Mouse (Mus musculus) brain, embryonic 14.5 days (tissue): ENCODE measurements around the gene Cacna1d.

ENCODE experiments used
- CTCF ChIP-seq: fragments of 200-500 bp; IDR thresholded peaks from 2 replicates; pipeline ENCODE4 v1.5.1; 2012; ENCODE audit warnings: inconsistent platforms, mild to moderate bottlenecking, moderate library complexity, borderline replicate concordance; ENCODE audit not compliant: insufficient read depth, insufficient read length; ENCODE audit errors: extremely low read depth
- POLR2A ChIP-seq: fragments of 200-500 bp; IDR thresholded peaks from 2 replicates; pipeline ENCODE4 v1.6.1; 2012; ENCODE audit warnings: mild to moderate bottlenecking, inconsistent platforms, borderline replicate concordance; ENCODE audit not compliant: poor library complexity, insufficient read depth, insufficient read length, severe bottlenecking; ENCODE audit errors: extremely low read depth

DNA sequence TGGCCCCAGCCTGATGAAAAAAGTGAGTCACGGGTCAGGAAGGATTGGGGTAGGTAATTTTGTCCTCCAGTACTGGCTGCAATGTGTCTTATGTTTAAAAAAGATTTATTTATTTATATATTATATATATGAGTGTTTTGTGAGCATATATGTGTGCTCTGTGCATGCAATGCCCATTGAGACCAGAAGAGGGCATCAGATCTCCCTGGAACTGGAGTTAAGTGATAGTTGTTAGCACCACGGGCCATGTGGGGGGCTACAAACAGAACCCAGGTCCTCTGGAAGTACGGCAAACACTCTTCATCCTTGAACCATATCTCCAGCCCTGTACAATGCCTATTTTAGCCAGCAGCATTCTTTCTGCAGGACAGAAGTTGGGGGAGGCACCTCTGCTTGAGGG is 443.2 kb downstream of the Cacna1d start:
- TF ChIP-seq CTCF (peak; percentile 11; the same call in 1 of the 2 replicates), POLR2A (no peak)
